Mouse (Mus musculus) intestine, postnatal 0 days (tissue): ENCODE measurements around the gene Mettl3. TPM values are rescaled to one million over a fixed set of nuclear protein-coding genes. Genes with fewer than 3 reads are reported as not detected.
A peak's percentile ranks its signal among the peaks of the same experiment; 100 is the strongest.

Experiments
- ATAC-seq: fragments of 200-750 bp; cut with Nextera tagmentation; 2 replicates; pipeline ENCODE4 v1.8.0; 2017; ENCODE audit warnings: mild to moderate bottlenecking, moderate TSS enrichment, moderate library complexity
- H3K27ac ChIP-seq: fragments of 300-500 bp; sonication (generic); 2 replicates; pipeline ENCODE4 v1.5.1; 2014; ENCODE audit warnings: mild to moderate bottlenecking, low read depth, low read length, moderate library complexity
- H3K27me3 ChIP-seq: fragments of 300-500 bp; sonication (generic); replicated peaks from 2 replicates; pipeline ENCODE4 v1.6.1; 2014; ENCODE audit warnings: low read length, mixed read lengths; ENCODE audit not compliant: control insufficient read depth, insufficient read depth
- H3K36me3 ChIP-seq: fragments of 300-500 bp; sonication (generic); 2 replicates; pipeline ENCODE4 v1.6.1; 2014; ENCODE audit warnings: mild to moderate bottlenecking, moderate library complexity; ENCODE audit not compliant: control insufficient read depth, insufficient read depth
- H3K4me1 ChIP-seq: fragments of 300-500 bp; sonication (generic); replicated peaks from 2 replicates; pipeline ENCODE4 v1.6.1; 2014; ENCODE audit warnings: antibody characterized with exemption, low read length, mixed read lengths; ENCODE audit not compliant: control insufficient read depth, insufficient read depth
- H3K4me2 ChIP-seq: fragments of 300-500 bp; sonication (generic); replicated peaks from 2 replicates; pipeline ENCODE4 v1.6.1; 2014; ENCODE audit warnings: low read depth, mild to moderate bottlenecking, moderate library complexity
- H3K4me3 ChIP-seq: fragments of 300-500 bp; sonication (generic); 2 replicates; pipeline ENCODE4 v1.5.1; 2014; ENCODE audit warnings: low read depth, low read length
- H3K9ac ChIP-seq: fragments of 300-500 bp; sonication (generic); 2 replicates; pipeline ENCODE4 v1.6.1; 2014; ENCODE audit warnings: mild to moderate bottlenecking, low read depth, low read length
- H3K9me3 ChIP-seq: fragments of 300-500 bp; sonication (generic); 2 replicates; pipeline ENCODE4 v1.6.1; 2016; ENCODE audit warnings: mixed run types; ENCODE audit not compliant: control insufficient read depth
- CTCF ChIP-seq: sonication (generic); IDR thresholded peaks from 2 replicates; pipeline ENCODE4 v1.5.1; 2016; ENCODE audit warnings: low read depth, mild to moderate bottlenecking, control low read depth, antibody characterized with exemption, moderate library complexity
- WGBS: fragments of 180-500 bp; shearing (Covaris S2); extraction: QIAGEN DNeasy Blood & Tissue Kit; methylation state at CpG from one replicate; pipeline ENCODE4 v1.1.7; 2014; 5-methylcytosine and 5-hydroxymethylcytosine counted together
- polyA plus RNA-seq: library from polyadenylated mRNA; unstranded; fragments of >200 nt; fragmentation: Nextera tagmentation; extraction: Ambion mirVana; gene quantifications from 2 replicates; pipeline ENCODE4 v1.2.1, GENCODE M21; 2015

Gene Mettl3
- polyA plus RNA-seq, 1 experiment from 2014 or later, result 9.2 TPM

- TF ChIP-seq CTCF, result peak; percentile 100
- Histone ChIP-seq H3K36me3 (peaks cover 7% of the 10 kb centered on the region; the same call in 1 of the 2 replicates), H3K9ac (peak within 1 kb of the TSS; percentile 91), H3K27me3 (no peaks in the 10 kb centered on the region), H3K4me1 (0 out of 2 replicates have a peak, but pooled peaks cover 2% of the 10 kb centered on the region), H3K9me3 (no peaks in the 10 kb centered on the region), H3K4me2 (peak within 1 kb of the TSS; percentile 72), H3K27ac (peak within 1 kb of the TSS; percentile 95), H3K4me3 (peak within 1 kb of the TSS; percentile 94)
- WGBS, result 1% methylated on average over 65 of the region's 66 CpGs
- peak; percentile 99 for ATAC-seq
Measured at GRCm38 (mm10) chr14:52278932-52279746, 25.8 kb downstream of the Mettl3 start, which contains the start of the genes Tox4 and Rab2b. Gene Tox4 (plus strand): TSS chr14:52279146. Gene Rab2b (minus strand): TSS chr14:52279545.

- Histone ChIP-seq H3K4me1 (0 out of 2 replicates have a peak, but pooled peaks cover 2% of the 10 kb centered on the region), H3K4me3 (no peak overlapping the region), H3K27me3 (no peaks in the 10 kb centered on the region), H3K9ac (no peak overlapping the region), H3K36me3 (peaks cover 6% of the 10 kb centered on the region; the same call in 1 of the 2 replicates), H3K9me3 (no peaks in the 10 kb centered on the region), H3K27ac (no peak overlapping the region), H3K4me2 (no peak overlapping the region)
- 84% methylated on average over 4 of the region's 4 CpGs for WGBS
- TF ChIP-seq CTCF, result no peak
- ATAC-seq, result no peak
Measured at GRCm38 (mm10) chr14:52277210-52277609, 27.7 kb downstream of the Mettl3 start.

- H3K4me1 ChIP-seq, result no peaks in the 10 kb centered on the region
- no peak for TF ChIP-seq CTCF
- H3K4me3 ChIP-seq, result no peak overlapping the region
- H3K27me3 ChIP-seq, result no peaks in the 10 kb centered on the region
- peaks cover 18% of the 10 kb centered on the region for H3K36me3 ChIP-seq
- no peak for ATAC-seq
- H3K27ac ChIP-seq, result no peak overlapping the region
- no peak overlapping the region for H3K9ac ChIP-seq
- WGBS, result 74% methylated on average over 3 of the region's 3 CpGs
- no peaks in the 10 kb centered on the region for H3K9me3 ChIP-seq
- no peak overlapping the region for H3K4me2 ChIP-seq
Measured at GRCm38 (mm10) chr14:52272781-52273180, 32.1 kb downstream of the Mettl3 start.

GRCm38 (mm10) chr14:52257484-52258213 is 47.3 kb downstream of the Mettl3 start, which contains the start of gene Chd8:
Gene Chd8 (minus strand): TSS chr14:52257780.
- ATAC-seq, result peak; percentile 100
- H3K9me3 ChIP-seq, result no peaks in the 10 kb centered on the region
- 0% methylated on average over 53 of the region's 54 CpGs for WGBS
- H3K27me3 ChIP-seq, result no peaks in the 10 kb centered on the region
- peaks cover 7% of the 10 kb centered on the region; the same call in 1 of the 2 replicates for H3K36me3 ChIP-seq
- peak within 1 kb of the TSS; percentile 72 for H3K9ac ChIP-seq
- peak within 1 kb of the TSS; percentile 85 for H3K27ac ChIP-seq
- peak within 1 kb of the TSS; percentile 68 for H3K4me2 ChIP-seq
- H3K4me1 ChIP-seq, result no peaks in the 10 kb centered on the region
- TF ChIP-seq CTCF, result peak; percentile 95
- peak within 1 kb of the TSS; percentile 54 for H3K4me3 ChIP-seq

- Histone ChIP-seq H3K27ac (peak overlapping the region; percentile 85), H3K27me3 (no peaks in the 10 kb centered on the region), H3K9ac (peak overlapping the region; percentile 72), H3K4me3 (peak overlapping the region; percentile 54), H3K36me3 (peaks cover 3% of the 10 kb centered on the region; the same call in 1 of the 2 replicates), H3K4me2 (peak overlapping the region; percentile 68), H3K9me3 (no peaks in the 10 kb centered on the region), H3K4me1 (no peaks in the 10 kb centered on the region)
- no peak for TF ChIP-seq CTCF
- WGBS, result 3% methylated on average over 18 of the region's 18 CpGs
- no peak for ATAC-seq
Measured at GRCm38 (mm10) chr14:52256311-52257175, 48.4 kb downstream of the Mettl3 start.
